Mouse (Mus musculus): ENCODE data around the gene Pcgf6. TPM values are rescaled to one million over a fixed set of nuclear protein-coding genes. Genes with fewer than 3 reads are reported as not detected.
A peak's percentile ranks its signal among the peaks of the same experiment; 100 is the strongest.

Gene Pcgf6
- polyA plus RNA-seq, 1 experiment, result 3.9 TPM

GRCm38 (mm10) chr19:47053471-47053870 lies 2.8 kb upstream of the Pcgf6 start:
- WGBS, result 76% methylated on average over 4 of the region's 4 CpGs
- H3K4me3 ChIP-seq (replicated peaks; ENCODE audit: extremely low read depth, low read depth, low read length), result no peak overlapping the region
- H3K4me1 ChIP-seq (ENCODE audit: control insufficient read depth, insufficient read depth, low read length), result peaks cover 3% of the 10 kb centered on the region; the same call in 1 of the 2 replicates
- DNase-seq, result no peak
- TF ChIP-seq POLR2A (IDR thresholded peaks at IDR 0.05; ENCODE audit: borderline replicate concordance, extremely low read depth, low read depth, low read length), result no peak
- no peak for TF ChIP-seq CTCF (IDR thresholded peaks at IDR 0.05; ENCODE audit: insufficient read depth, low read length)

GRCm38 (mm10) chr19:47052927-47053326 lies 2.2 kb upstream of the Pcgf6 start:
- H3K4me3 ChIP-seq (replicated peaks; ENCODE audit: extremely low read depth, low read depth, low read length), result no peak overlapping the region
- TF ChIP-seq POLR2A (IDR thresholded peaks at IDR 0.05; ENCODE audit: borderline replicate concordance, extremely low read depth, low read depth, low read length), result no peak
- no peak for TF ChIP-seq CTCF (IDR thresholded peaks at IDR 0.05; ENCODE audit: insufficient read depth, low read length)
- no peak for DNase-seq
- WGBS, result 77% methylated on average over 4 of the region's 4 CpGs
- H3K4me1 ChIP-seq (ENCODE audit: control insufficient read depth, insufficient read depth, low read length), result peaks cover 3% of the 10 kb centered on the region; the same call in 1 of the 2 replicates

DNA sequence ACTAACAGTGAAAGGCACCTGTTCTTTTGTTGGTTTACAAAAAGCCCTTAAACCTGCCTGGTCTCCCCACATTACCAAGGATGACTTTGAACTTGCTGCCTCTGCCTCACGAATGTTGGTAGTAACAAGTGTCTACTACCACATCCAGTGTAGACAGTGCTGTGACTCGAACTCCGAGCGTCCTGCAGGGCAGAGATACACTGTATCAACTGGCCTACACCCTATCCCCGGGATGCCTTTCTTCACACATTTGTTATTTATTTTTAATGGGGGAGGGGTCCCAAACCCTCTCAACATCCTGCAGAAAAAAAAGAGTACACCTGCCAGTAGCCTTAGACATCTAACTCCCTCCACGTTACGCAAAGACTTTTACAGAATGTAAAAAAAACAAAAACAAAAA lies 866 bp downstream of the Pcgf6 start:
- DNase-seq, result no peak
- TF ChIP-seq POLR2A (IDR thresholded peaks at IDR 0.05; ENCODE audit: borderline replicate concordance, extremely low read depth, low read depth, low read length) (no peak), CTCF (IDR thresholded peaks at IDR 0.05; ENCODE audit: insufficient read depth, low read length) (no peak)
- WGBS, result 8% methylated on average over 7 of the region's 7 CpGs
- Histone ChIP-seq H3K4me3 (replicated peaks; ENCODE audit: extremely low read depth, low read depth, low read length) (peak overlapping the region; percentile 1), H3K4me1 (ENCODE audit: control insufficient read depth, insufficient read depth, low read length) (peaks cover 3% of the 10 kb centered on the region; the same call in 1 of the 2 replicates)

GRCm38 (mm10) chr19:47049061-47049460 lies 1.6 kb downstream of the Pcgf6 start:
- Histone ChIP-seq H3K4me3 (replicated peaks; ENCODE audit: extremely low read depth, low read depth, low read length) (no peak overlapping the region), H3K4me1 (ENCODE audit: control insufficient read depth, insufficient read depth, low read length) (peaks cover 3% of the 10 kb centered on the region; the same call in 1 of the 2 replicates)
- WGBS, result 71% methylated on average over 4 of the region's 4 CpGs
- DNase-seq, result no peak
- no peak for TF ChIP-seq POLR2A (IDR thresholded peaks at IDR 0.05; ENCODE audit: borderline replicate concordance, extremely low read depth, low read depth, low read length)
- TF ChIP-seq CTCF (IDR thresholded peaks at IDR 0.05; ENCODE audit: insufficient read depth, low read length), result no peak

DNA sequence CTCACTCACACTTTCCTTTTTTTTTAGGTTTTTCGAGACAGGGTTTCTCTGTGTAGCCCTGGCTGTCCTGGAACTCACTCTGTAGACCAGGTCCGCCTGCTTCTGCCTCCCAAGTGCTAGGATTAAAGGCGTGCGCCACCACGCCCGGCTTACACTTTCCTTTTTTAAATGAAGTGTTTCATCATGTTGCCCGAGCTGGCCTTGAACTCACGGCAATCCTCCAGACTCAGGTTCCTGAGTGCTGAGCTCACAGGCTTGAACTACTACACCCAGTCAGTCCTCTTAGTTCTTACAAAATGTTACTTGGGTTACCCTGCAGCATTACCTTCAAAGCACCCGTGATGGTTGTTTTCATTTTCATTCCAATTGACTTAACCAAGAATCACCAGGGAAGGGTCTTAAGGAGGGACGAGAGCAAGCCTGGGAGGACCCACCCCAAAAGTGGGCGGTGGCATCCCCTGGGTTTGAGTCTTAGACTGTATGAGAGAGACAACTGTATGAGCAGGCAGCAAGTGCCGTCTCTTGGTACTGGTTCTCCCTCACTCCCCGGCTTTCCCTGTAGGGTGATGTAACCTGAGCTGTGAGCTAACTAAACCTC lies 3.4 kb downstream of the Pcgf6 start:
- Histone ChIP-seq H3K4me3 (replicated peaks; ENCODE audit: extremely low read depth, low read depth, low read length) (no peak overlapping the region), H3K4me1 (ENCODE audit: control insufficient read depth, insufficient read depth, low read length) (peaks cover 3% of the 10 kb centered on the region; the same call in 1 of the 2 replicates)
- TF ChIP-seq POLR2A (IDR thresholded peaks at IDR 0.05; ENCODE audit: borderline replicate concordance, extremely low read depth, low read depth, low read length) (no peak), CTCF (IDR thresholded peaks at IDR 0.05; ENCODE audit: insufficient read depth, low read length) (no peak)
- no peak for DNase-seq
- 88% methylated on average over 13 of the region's 13 CpGs for WGBS

GRCm38 (mm10) chr19:47046343-47046742 lies 4.4 kb downstream of the Pcgf6 start:
- Histone ChIP-seq H3K4me3 (replicated peaks; ENCODE audit: extremely low read depth, low read depth, low read length) (no peak overlapping the region), H3K4me1 (ENCODE audit: control insufficient read depth, insufficient read depth, low read length) (peaks cover 3% of the 10 kb centered on the region; the same call in 1 of the 2 replicates)
- 96% methylated on average over 1 of the region's 1 CpGs for WGBS
- TF ChIP-seq POLR2A (IDR thresholded peaks at IDR 0.05; ENCODE audit: borderline replicate concordance, extremely low read depth, low read depth, low read length) (no peak), CTCF (IDR thresholded peaks at IDR 0.05; ENCODE audit: insufficient read depth, low read length) (no peak)
- DNase-seq, result no peak

- Histone ChIP-seq H3K4me1 (ENCODE audit: control insufficient read depth, insufficient read depth, low read length) (no peaks in the 10 kb centered on the region), H3K4me3 (replicated peaks; ENCODE audit: extremely low read depth, low read depth, low read length) (no peak overlapping the region)
- no peak for TF ChIP-seq CTCF (IDR thresholded peaks at IDR 0.05; ENCODE audit: insufficient read depth, low read length)
- no peak for TF ChIP-seq POLR2A (IDR thresholded peaks at IDR 0.05; ENCODE audit: borderline replicate concordance, extremely low read depth, low read depth, low read length)
- no peak for DNase-seq
- WGBS, result 76% methylated on average over 3 of the region's 3 CpGs
Measured at GRCm38 (mm10) chr19:47043608-47044007, 7.1 kb downstream of the Pcgf6 start.

DNA sequence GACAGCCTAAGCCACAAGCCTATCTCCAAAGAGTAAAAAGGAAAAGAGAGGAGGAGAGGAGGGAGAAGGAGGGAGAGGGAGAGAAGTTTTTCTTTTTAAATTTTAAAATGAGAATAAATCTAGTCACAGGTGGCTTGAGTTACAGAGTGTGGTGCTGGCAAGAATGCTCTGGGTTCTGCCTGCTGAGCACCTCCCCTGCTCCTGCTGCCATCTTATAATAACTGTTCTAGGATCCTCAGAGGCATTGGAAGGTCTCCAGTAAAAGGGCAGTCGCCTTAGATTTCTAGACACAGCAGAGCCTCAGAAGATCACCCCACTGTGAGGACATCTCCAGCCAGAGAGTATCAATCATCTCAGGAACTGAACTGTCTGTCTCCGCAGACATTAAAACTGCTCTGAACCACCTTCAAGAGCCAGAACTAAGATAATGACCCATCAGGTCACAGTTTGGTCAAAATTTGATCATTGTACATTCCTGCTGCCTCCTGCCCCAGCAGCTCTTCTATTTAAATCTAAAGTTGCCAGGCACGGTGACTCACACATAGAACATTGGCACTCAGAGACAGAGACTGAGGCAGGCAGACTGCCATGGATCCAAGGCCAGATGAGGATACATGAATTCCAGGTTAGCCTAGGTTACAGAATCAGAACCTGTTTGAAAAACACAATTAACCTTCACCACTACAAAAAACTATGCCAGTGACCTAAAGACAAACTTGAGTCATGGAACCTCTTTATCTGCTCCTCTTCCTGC lies 9.8 kb downstream of the Pcgf6 start:
- TF ChIP-seq CTCF (IDR thresholded peaks at IDR 0.05; ENCODE audit: insufficient read depth, low read length) (no peak), POLR2A (IDR thresholded peaks at IDR 0.05; ENCODE audit: borderline replicate concordance, extremely low read depth, low read depth, low read length) (no peak)
- no peak for DNase-seq
- H3K4me3 ChIP-seq (replicated peaks; ENCODE audit: extremely low read depth, low read depth, low read length), result no peak overlapping the region
- no peaks in the 10 kb centered on the region for H3K4me1 ChIP-seq (ENCODE audit: control insufficient read depth, insufficient read depth, low read length)
- 82% methylated on average over 3 of the region's 3 CpGs for WGBS

- no peak for DNase-seq
- Histone ChIP-seq H3K4me1 (ENCODE audit: control insufficient read depth, insufficient read depth, low read length) (no peaks in the 10 kb centered on the region), H3K4me3 (replicated peaks; ENCODE audit: extremely low read depth, low read depth, low read length) (no peak overlapping the region)
- TF ChIP-seq CTCF (IDR thresholded peaks at IDR 0.05; ENCODE audit: insufficient read depth, low read length) (no peak), POLR2A (IDR thresholded peaks at IDR 0.05; ENCODE audit: borderline replicate concordance, extremely low read depth, low read depth, low read length) (no peak)
- WGBS, result 82% methylated on average over 3 of the region's 3 CpGs
Measured at GRCm38 (mm10) chr19:47036596-47036995, 14.1 kb downstream of the Pcgf6 start.

DNA sequence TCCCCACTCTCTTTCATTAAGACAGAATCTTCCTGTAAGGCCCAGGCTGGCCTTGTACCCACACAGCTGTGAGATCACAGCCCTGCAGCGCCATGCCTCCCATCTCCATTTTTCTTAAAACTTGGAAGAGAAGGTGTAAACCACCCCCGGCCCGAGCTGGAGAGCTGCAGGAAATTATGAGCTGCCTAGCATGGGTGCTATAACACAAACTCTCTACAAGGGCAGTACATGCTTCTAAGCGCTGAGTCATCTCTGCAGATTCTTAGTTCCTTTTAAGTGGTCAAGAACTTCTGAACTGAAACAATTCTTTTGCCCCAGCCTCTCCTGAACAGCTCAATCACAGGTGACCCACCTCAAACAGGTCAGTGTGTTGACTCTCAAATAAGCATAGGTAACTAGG lies 15.8 kb downstream of the Pcgf6 start:
- 72% methylated on average over 4 of the region's 4 CpGs for WGBS
- no peak for TF ChIP-seq CTCF (IDR thresholded peaks at IDR 0.05; ENCODE audit: insufficient read depth, low read length)
- no peak for TF ChIP-seq POLR2A (IDR thresholded peaks at IDR 0.05; ENCODE audit: borderline replicate concordance, extremely low read depth, low read depth, low read length)
- Histone ChIP-seq H3K4me3 (replicated peaks; ENCODE audit: extremely low read depth, low read depth, low read length) (no peak overlapping the region), H3K4me1 (ENCODE audit: control insufficient read depth, insufficient read depth, low read length) (no peaks in the 10 kb centered on the region)
- DNase-seq, result no peak
